Mouse (Mus musculus): ENCODE data around the gene Sytl2.

DNA sequence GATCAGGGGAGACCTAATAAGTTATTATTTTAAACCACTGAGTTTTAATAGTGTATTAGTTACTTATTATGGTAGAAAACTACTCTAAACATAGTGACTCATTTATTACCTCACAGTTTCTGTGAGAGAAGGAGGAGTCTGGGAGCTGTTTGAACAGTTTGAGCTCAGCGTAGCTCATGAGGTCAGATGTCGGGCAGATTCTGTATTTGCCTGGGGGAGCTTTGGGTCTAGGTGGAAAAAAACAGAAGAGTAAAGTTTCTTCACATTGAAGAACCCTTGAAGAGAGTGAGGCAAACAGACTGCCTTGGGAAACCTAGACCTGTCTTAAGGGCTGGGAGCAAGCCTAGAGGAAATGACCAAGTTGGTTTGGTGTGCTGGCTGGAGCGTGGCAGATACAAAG lies 24.8 kb upstream of the Sytl2 start:
- TF ChIP-seq CTCF (IDR thresholded peaks at IDR 0.05; ENCODE audit: borderline replicate concordance, control insufficient read depth, extremely low read depth, insufficient read depth, low read length, poor library complexity) (no peak), POLR2A (IDR thresholded peaks at IDR 0.05; ENCODE audit: control insufficient read depth, extremely low read depth, insufficient read depth, low read length, poor library complexity) (no peak)
